Mouse (Mus musculus): ENCODE measurements at regions not wholly inside any gene's neighbourhood (a gene's known extent, or its start where the extent isn't known, plus 50 kb on each side); places are given as distances from the start of the nearest gene placed in this dataset.

GRCm38 (mm10) chr10:6590211-6590610 is 168.1 kb upstream of the Oprm1 start:
- no peak for TF ChIP-seq CTCF (IDR thresholded peaks at IDR 0.05; ENCODE audit: low read depth, low read length)
- TF ChIP-seq POLR2A (IDR thresholded peaks at IDR 0.05; ENCODE audit: extremely low read depth, insufficient read depth, low read length), result no peak
